Mouse (Mus musculus) midbrain, embryonic 12.5 days (tissue): ENCODE measurements around the gene Senp8. TPM values are rescaled to one million over a fixed set of nuclear protein-coding genes. Genes with fewer than 3 reads are reported as not detected.

ENCODE experiments used
- ATAC-seq: fragments of 200-750 bp; cut with Nextera tagmentation; 2 replicates; pipeline ENCODE4 v1.8.0; 2017; ENCODE audit warnings: low read depth, moderate TSS enrichment, moderate library complexity; ENCODE audit not compliant: low FRiP score
- H3K27ac ChIP-seq: fragments of 300-500 bp; sonication (generic); replicated peaks from 2 replicates; pipeline ENCODE4 v1.5.1; 2016; ENCODE audit warnings: mild to moderate bottlenecking
- H3K27me3 ChIP-seq: fragments of 300-500 bp; sonication (generic); 2 replicates; pipeline ENCODE4 v1.6.1; 2016; ENCODE audit warnings: mild to moderate bottlenecking
- H3K36me3 ChIP-seq: fragments of 300-500 bp; sonication (generic); 2 replicates; pipeline ENCODE4 v1.6.1; 2016
- H3K4me1 ChIP-seq: fragments of 300-500 bp; sonication (generic); 2 replicates; pipeline ENCODE4 v1.6.1; 2016
- H3K4me2 ChIP-seq: fragments of 300-500 bp; sonication (generic); replicated peaks from 2 replicates; pipeline ENCODE4 v1.6.1; 2016; ENCODE audit warnings: mild to moderate bottlenecking, moderate library complexity
- H3K4me3 ChIP-seq: fragments of 300-500 bp; sonication (generic); 2 replicates; pipeline ENCODE4 v1.5.1; 2016; ENCODE audit warnings: mild to moderate bottlenecking
- H3K9ac ChIP-seq: fragments of 300-500 bp; sonication (generic); replicated peaks from 2 replicates; pipeline ENCODE4 v1.6.1; 2016; ENCODE audit warnings: mild to moderate bottlenecking, moderate library complexity
- H3K9me3 ChIP-seq: fragments of 300-500 bp; sonication (generic); 2 replicates; pipeline ENCODE4 v1.6.1; 2016; ENCODE audit warnings: mild to moderate bottlenecking
- WGBS: fragments of 180-500 bp; shearing (Covaris S2); methylation state at CpG from one replicate; pipeline ENCODE4 v1.1.7; 2016; 5-methylcytosine and 5-hydroxymethylcytosine counted together
- polyA plus RNA-seq: library from polyadenylated mRNA; unstranded; fragments of >200 nt; fragmentation: Nextera tagmentation; extraction: Ambion mirVana; gene quantifications from 2 replicates; pipeline ENCODE4 v1.2.1, GENCODE M21; 2016

Senp8 gene
- polyA plus RNA-seq, 1 experiment from 2014 or later: 17.1 TPM

GRCm38 (mm10) chr9:59735394-59735793 lies 15.1 kb downstream of the Senp8 start:
- WGBS: 69% methylated on average over 4 of the region's 4 CpGs
- ATAC-seq: no peak
- H3K36me3 ChIP-seq: peaks cover 9% of the 10 kb centered on the region
- H3K4me3 ChIP-seq: no peak overlapping the region
- H3K27me3 ChIP-seq: no peaks in the 10 kb centered on the region
- H3K4me2 ChIP-seq: no peak overlapping the region
- no peak overlapping the region for H3K27ac ChIP-seq
- no peaks in the 10 kb centered on the region for H3K4me1 ChIP-seq
- no peaks in the 10 kb centered on the region for H3K9me3 ChIP-seq
- H3K9ac ChIP-seq: no peak overlapping the region

- ATAC-seq: no peak
- Histone ChIP-seq H3K27me3 (no peaks in the 10 kb centered on the region), H3K4me3 (no peak overlapping the region), H3K36me3 (peaks cover 9% of the 10 kb centered on the region), H3K9ac (no peak overlapping the region), H3K4me1 (no peaks in the 10 kb centered on the region), H3K4me2 (no peak overlapping the region), H3K27ac (no peak overlapping the region), H3K9me3 (no peaks in the 10 kb centered on the region)
- whole genome bisulfite sequencing: 80% methylated on average over 6 of the region's 6 CpGs
Measured at GRCm38 (mm10) chr9:59733075-59733474, 17.4 kb downstream of the Senp8 start.

- Histone ChIP-seq H3K9me3 (no peaks in the 10 kb centered on the region), H3K27ac (no peak overlapping the region), H3K36me3 (no peaks in the 10 kb centered on the region), H3K4me1 (no peaks in the 10 kb centered on the region), H3K27me3 (no peaks in the 10 kb centered on the region), H3K9ac (no peak overlapping the region), H3K4me3 (no peak overlapping the region), H3K4me2 (no peak overlapping the region)
- 95% methylated on average over 5 of the region's 5 CpGs for WGBS
- no peak for ATAC-seq
Measured at GRCm38 (mm10) chr9:59731136-59731535, 19.4 kb downstream of the Senp8 start.

- no peak for ATAC-seq
- Histone ChIP-seq H3K27me3 (no peaks in the 10 kb centered on the region), H3K4me3 (no peak overlapping the region), H3K27ac (no peak overlapping the region), H3K4me2 (no peak overlapping the region), H3K36me3 (no peaks in the 10 kb centered on the region), H3K9ac (no peak overlapping the region), H3K4me1 (peaks cover 10% of the 10 kb centered on the region; the same call in 1 of the 2 replicates), H3K9me3 (no peaks in the 10 kb centered on the region)
- 86% methylated on average over 11 of the region's 11 CpGs for WGBS
Measured at GRCm38 (mm10) chr9:59727569-59728286, 22.8 kb downstream of the Senp8 start.

- H3K4me2 ChIP-seq: no peak overlapping the region
- H3K4me1 ChIP-seq: peaks cover 10% of the 10 kb centered on the region; the same call in 1 of the 2 replicates
- H3K4me3 ChIP-seq: no peak overlapping the region
- no peak overlapping the region for H3K9ac ChIP-seq
- no peaks in the 10 kb centered on the region for H3K9me3 ChIP-seq
- WGBS: 87% methylated on average over 10 of the region's 10 CpGs
- H3K27ac ChIP-seq: no peak overlapping the region
- no peaks in the 10 kb centered on the region for H3K36me3 ChIP-seq
- ATAC-seq: no peak
- H3K27me3 ChIP-seq: 0 out of 2 replicates have a peak, but pooled peaks cover 8% of the 10 kb centered on the region
Measured at GRCm38 (mm10) chr9:59725515-59725914, 25.0 kb downstream of the Senp8 start.

GRCm38 (mm10) chr9:59723791-59724442 lies 26.6 kb downstream of the Senp8 start:
- WGBS: 70% methylated on average over 8 of the region's 8 CpGs
- Histone ChIP-seq H3K27ac (no peak overlapping the region), H3K4me2 (no peak overlapping the region), H3K27me3 (0 out of 2 replicates have a peak, but pooled peaks cover 8% of the 10 kb centered on the region), H3K36me3 (no peaks in the 10 kb centered on the region), H3K4me1 (peaks cover 10% of the 10 kb centered on the region; the same call in 1 of the 2 replicates), H3K9me3 (no peaks in the 10 kb centered on the region), H3K9ac (no peak overlapping the region), H3K4me3 (no peak overlapping the region)
- ATAC-seq: no peak

GRCm38 (mm10) chr9:59723096-59723657 lies 27.3 kb downstream of the Senp8 start:
- peaks cover 10% of the 10 kb centered on the region; the same call in 1 of the 2 replicates for H3K4me1 ChIP-seq
- ATAC-seq: no peak
- no peak overlapping the region for H3K4me3 ChIP-seq
- 19% methylated on average over 10 of the region's 10 CpGs for WGBS
- no peaks in the 10 kb centered on the region for H3K9me3 ChIP-seq
- H3K36me3 ChIP-seq: no peaks in the 10 kb centered on the region
- peak overlapping the region; percentile 37; the same call in 1 of the 2 replicates for H3K4me2 ChIP-seq
- 0 out of 2 replicates have a peak, but pooled peaks cover 8% of the 10 kb centered on the region for H3K27me3 ChIP-seq
- H3K9ac ChIP-seq: no peak overlapping the region
- H3K27ac ChIP-seq: no peak overlapping the region

- H3K9ac ChIP-seq: no peak overlapping the region
- ATAC-seq: no peak
- 87% methylated on average over 5 of the region's 5 CpGs for WGBS
- no peak overlapping the region for H3K4me3 ChIP-seq
- H3K9me3 ChIP-seq: no peaks in the 10 kb centered on the region
- H3K27me3 ChIP-seq: 0 out of 2 replicates have a peak, but pooled peaks cover 8% of the 10 kb centered on the region
- H3K4me2 ChIP-seq: no peak overlapping the region
- no peak overlapping the region for H3K27ac ChIP-seq
- H3K4me1 ChIP-seq: peaks cover 10% of the 10 kb centered on the region; the same call in 1 of the 2 replicates
- no peaks in the 10 kb centered on the region for H3K36me3 ChIP-seq
Measured at GRCm38 (mm10) chr9:59721144-59721543, 29.4 kb downstream of the Senp8 start.

- 90% methylated on average over 4 of the region's 4 CpGs for WGBS
- ATAC-seq: no peak
- Histone ChIP-seq H3K4me3 (no peak overlapping the region), H3K4me2 (no peak overlapping the region), H3K27me3 (0 out of 2 replicates have a peak, but pooled peaks cover 8% of the 10 kb centered on the region), H3K9me3 (no peaks in the 10 kb centered on the region), H3K9ac (no peak overlapping the region), H3K4me1 (peaks cover 5% of the 10 kb centered on the region; the same call in 1 of the 2 replicates), H3K27ac (no peak overlapping the region), H3K36me3 (no peaks in the 10 kb centered on the region)
Measured at GRCm38 (mm10) chr9:59718237-59718636, 32.3 kb downstream of the Senp8 start.

- no peaks in the 10 kb centered on the region for H3K27me3 ChIP-seq
- 0 out of 2 replicates have a peak, but pooled peaks cover 5% of the 10 kb centered on the region for H3K4me1 ChIP-seq
- H3K27ac ChIP-seq: no peak overlapping the region
- H3K4me2 ChIP-seq: no peak overlapping the region
- WGBS: 82% methylated on average over 7 of the region's 7 CpGs
- H3K9ac ChIP-seq: no peak overlapping the region
- no peak overlapping the region for H3K4me3 ChIP-seq
- H3K9me3 ChIP-seq: no peaks in the 10 kb centered on the region
- no peaks in the 10 kb centered on the region for H3K36me3 ChIP-seq
- ATAC-seq: no peak
Measured at GRCm38 (mm10) chr9:59716275-59716898, 34.1 kb downstream of the Senp8 start.

- H3K4me2 ChIP-seq: no peak overlapping the region
- no peak overlapping the region for H3K9ac ChIP-seq
- ATAC-seq: no peak
- 86% methylated on average over 3 of the region's 3 CpGs for WGBS
- H3K27me3 ChIP-seq: no peaks in the 10 kb centered on the region
- H3K4me1 ChIP-seq: 0 out of 2 replicates have a peak, but pooled peaks cover 5% of the 10 kb centered on the region
- H3K9me3 ChIP-seq: no peaks in the 10 kb centered on the region
- no peak overlapping the region for H3K27ac ChIP-seq
- no peaks in the 10 kb centered on the region for H3K36me3 ChIP-seq
- H3K4me3 ChIP-seq: no peak overlapping the region
Measured at GRCm38 (mm10) chr9:59709225-59709624, 41.3 kb downstream of the Senp8 start.
